Mouse (Mus musculus): Measurements from ENCODE around the gene Ccdc121. TPM values are rescaled to one million over a fixed set of nuclear protein-coding genes. Genes with fewer than 3 reads are reported as not detected.
"Not testable (repeated sequence)": the region's sequence is repeated elsewhere in the genome, so short reads cannot be mapped to it uniquely, and the experiment has no call there.

Gene Ccdc121
- total and polyA plus RNA-seq, 3 experiments: not detected

DNA sequence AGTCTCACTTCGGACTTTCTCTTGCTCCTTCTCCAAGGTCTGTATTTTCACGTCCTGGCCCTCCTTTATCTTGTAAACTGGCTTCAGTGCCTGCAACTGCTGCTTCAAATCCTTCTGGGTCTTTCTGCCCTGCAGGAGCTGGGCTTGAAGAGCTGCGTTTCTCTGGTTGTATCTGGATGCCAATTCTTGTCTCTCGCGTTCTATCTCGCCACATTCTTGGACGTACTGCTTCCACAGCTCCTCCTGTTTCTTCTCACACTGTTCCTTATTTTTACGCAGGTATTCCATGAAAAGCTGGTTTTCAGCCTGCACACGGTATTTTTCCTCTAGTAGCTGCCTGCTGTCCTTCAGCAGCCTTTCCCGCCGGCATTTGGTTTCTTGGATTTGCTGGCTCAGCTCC lies 396 bp downstream of the Ccdc121 start:
- H3K9ac ChIP-seq (ENCODE audit: insufficient read depth, low read depth); H3K36me3 ChIP-seq (replicated peaks in 1 of 2; ENCODE audit: control insufficient read depth in 1 of 2, insufficient read depth in 1 of 2, low read length in 1 of 2); in situ Hi-C loops (cut with MboI; ENCODE audit: low pct_ligation_motif_present, low pct_unique_long_range_greater_than_20kb, low sequenced_read_pairs); H3K4me1 ChIP-seq (ENCODE audit: control insufficient read depth in 1 of 2, insufficient read depth in 2 of 2); H3K4me3 ChIP-seq (replicated peaks in 1 of 3; ENCODE audit: low read depth in 2 of 3, low read length in 2 of 3, poor library complexity in 1 of 3); H3K4me2 ChIP-seq (ENCODE audit: insufficient read depth, low read depth, poor library complexity, severe bottlenecking); H3K9me3 ChIP-seq (replicated peaks; ENCODE audit: low read length); H3K27ac ChIP-seq (ENCODE audit: insufficient read depth, low read depth); H3K79me2 ChIP-seq (replicated peaks; ENCODE audit: control insufficient read depth, extremely low read depth, insufficient read depth, poor library complexity, severe bottlenecking); dilution Hi-C loops (cut with MboI; ENCODE audit: extremely low pct_ligation_motif_present, extremely low pct_unique_long_range_greater_than_20kb, low sequenced_read_pairs); DNase-seq (ENCODE audit: extremely low read depth); H3K27me3 ChIP-seq (replicated peaks): not testable (repeated sequence)

DNA sequence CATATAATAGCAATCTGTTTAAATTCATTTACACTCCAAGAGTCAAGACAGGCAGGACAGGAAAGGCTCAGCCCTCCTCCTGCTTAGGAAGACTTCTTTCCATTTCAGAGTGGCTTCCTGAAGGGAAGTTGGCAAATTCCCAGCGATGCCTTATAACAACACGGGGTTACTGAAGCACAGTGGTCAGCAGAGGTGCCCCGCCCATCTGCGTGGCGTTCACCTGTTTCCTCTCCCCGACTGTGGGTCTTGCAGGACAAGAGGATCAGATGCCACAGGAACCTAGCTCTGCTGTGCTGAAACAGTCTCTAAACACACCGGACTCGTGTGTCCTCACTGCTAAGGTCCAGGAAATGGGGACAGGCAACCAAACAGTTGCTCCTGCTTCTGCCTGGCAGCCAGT lies 5.9 kb downstream of the Ccdc121 start:
- no peak for TF ChIP-seq PAX5 (IDR thresholded peaks at IDR 0.05; ENCODE audit: low read length)
- no peak for TF ChIP-seq JUND (conservative IDR thresholded peaks at IDR 0.05; ENCODE audit: low read depth, low read length)
- no peak for TF ChIP-seq ZMIZ1 (IDR thresholded peaks at IDR 0.05; ENCODE audit: low read depth, low read length)
- TF ChIP-seq JUN (IDR thresholded peaks at IDR 0.05; ENCODE audit: insufficient read depth, low read depth, low read length): no peak
- no peak for TF ChIP-seq TCF12 (IDR thresholded peaks at IDR 0.05; ENCODE audit: low read depth, low read length)
- H3K36me3 ChIP-seq (replicated peaks in 1 of 2; ENCODE audit: control insufficient read depth in 1 of 2, insufficient read depth in 1 of 2, low read length in 1 of 2): no peaks in the 10 kb centered on the region
- H3K9me3 ChIP-seq (replicated peaks; ENCODE audit: low read length): no peaks in the 10 kb centered on the region
- no peak overlapping the region for H3K4me3 ChIP-seq (replicated peaks in 1 of 3; ENCODE audit: low read depth in 2 of 3, low read length in 2 of 3, poor library complexity in 1 of 3)
- H3K27me3 ChIP-seq (replicated peaks): no peaks in the 10 kb centered on the region
- no peak overlapping the region for H3K9ac ChIP-seq (ENCODE audit: insufficient read depth, low read depth)
- peaks cover 0 to 16% of the 10 kb centered on the region in 2 experiments; a peak in 2 of 4 replicates for H3K4me1 ChIP-seq (ENCODE audit: control insufficient read depth in 1 of 2, insufficient read depth in 2 of 2)
- no peak overlapping the region for H3K27ac ChIP-seq (ENCODE audit: insufficient read depth, low read depth)
- in situ Hi-C loops (cut with MboI; ENCODE audit: low pct_ligation_motif_present, low pct_unique_long_range_greater_than_20kb, low sequenced_read_pairs) (no loop called here), dilution Hi-C loops (cut with MboI; ENCODE audit: extremely low pct_ligation_motif_present, extremely low pct_unique_long_range_greater_than_20kb, low sequenced_read_pairs) (no loop called here)
- no peaks in the 10 kb centered on the region for H3K79me2 ChIP-seq (replicated peaks; ENCODE audit: control insufficient read depth, extremely low read depth, insufficient read depth, poor library complexity, severe bottlenecking)
- H3K4me2 ChIP-seq (ENCODE audit: insufficient read depth, low read depth, poor library complexity, severe bottlenecking): no peak overlapping the region
- no peak for DNase-seq (ENCODE audit: extremely low read depth)

DNA sequence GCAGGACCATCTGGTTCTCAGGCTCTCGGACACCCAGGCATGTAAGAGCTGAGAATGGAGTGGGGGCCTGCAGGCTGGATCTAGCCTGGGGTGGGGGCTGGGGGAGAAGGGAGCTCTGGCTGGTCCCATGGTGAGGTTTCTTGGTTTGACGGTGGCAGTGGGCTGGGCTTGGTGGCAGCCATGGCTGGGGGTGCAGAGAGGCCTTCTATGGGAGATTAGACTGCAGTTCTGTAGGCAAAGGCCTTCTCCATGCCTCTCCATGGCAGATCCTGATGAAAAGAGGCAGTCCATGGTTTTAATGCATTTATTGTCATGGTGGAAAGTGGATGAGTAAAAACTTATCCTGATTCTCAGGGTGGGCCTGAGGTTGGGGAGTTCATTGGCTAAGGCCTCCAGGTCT lies 7.8 kb downstream of the Ccdc121 start:
- Histone ChIP-seq H3K36me3 (replicated peaks in 1 of 2; ENCODE audit: control insufficient read depth in 1 of 2, insufficient read depth in 1 of 2, low read length in 1 of 2) (no peaks in the 10 kb centered on the region), H3K27me3 (replicated peaks) (no peaks in the 10 kb centered on the region), H3K79me2 (replicated peaks; ENCODE audit: control insufficient read depth, extremely low read depth, insufficient read depth, poor library complexity, severe bottlenecking) (no peaks in the 10 kb centered on the region), H3K4me2 (ENCODE audit: insufficient read depth, low read depth, poor library complexity, severe bottlenecking) (no peak overlapping the region), H3K9ac (ENCODE audit: insufficient read depth, low read depth) (no peak overlapping the region), H3K9me3 (replicated peaks; ENCODE audit: low read length) (no peaks in the 10 kb centered on the region), H3K27ac (ENCODE audit: insufficient read depth, low read depth) (no peak overlapping the region), H3K4me3 (replicated peaks in 1 of 3; ENCODE audit: low read depth in 2 of 3, low read length in 2 of 3, poor library complexity in 1 of 3) (no peak overlapping the region), H3K4me1 (ENCODE audit: control insufficient read depth in 1 of 2, insufficient read depth in 2 of 2) (peaks cover 0 to 16% of the 10 kb centered on the region in 2 experiments; a peak in 2 of 4 replicates)
- dilution Hi-C loops (cut with MboI; ENCODE audit: extremely low pct_ligation_motif_present, extremely low pct_unique_long_range_greater_than_20kb, low sequenced_read_pairs) (no loop called here), in situ Hi-C loops (cut with MboI; ENCODE audit: low pct_ligation_motif_present, low pct_unique_long_range_greater_than_20kb, low sequenced_read_pairs) (no loop called here)
- no peak for DNase-seq (ENCODE audit: extremely low read depth)
- no peak for TF ChIP-seq ZC3H11A (IDR thresholded peaks at IDR 0.05; ENCODE audit: low read depth, low read length)
- TF ChIP-seq SIN3A (IDR thresholded peaks at IDR 0.05; ENCODE audit: low read length): no peak
- TF ChIP-seq ELF1 (IDR thresholded peaks at IDR 0.05; ENCODE audit: low read depth, low read length): no peak
- no peak for TF ChIP-seq HCFC1 (IDR thresholded peaks at IDR 0.05; ENCODE audit: low read depth, low read length)
- TF ChIP-seq E2F4 (IDR thresholded peaks at IDR 0.05; ENCODE audit: insufficient replicate concordance, low read depth, low read length): no peak
- no peak for TF ChIP-seq CTCF (conservative IDR thresholded peaks at IDR 0.05 in 1 of 2, IDR thresholded peaks at IDR 0.05 in 1 of 2; ENCODE audit: low read depth in 2 of 2, low read length in 2 of 2)

Measured in CH12.LX (cell line).